ENCODE assay signal across 12 mouse cellular contexts in genomic region chrX:13245027-13245426, GRCm38 (mm10). TPM values are rescaled to one million over a fixed set of nuclear protein-coding genes. Genes with fewer than 3 reads are reported as not detected.
DNase-seq lines count a peak whose midpoint lies in the region; ATAC-seq and TF ChIP-seq lines count a peak whose summit lies in the region.
"Had no signal": no experiment of that assay in that cellular context is flagged by ENCODE, and none has a peak within 500 bp of the region (broad histone marks: within the 10 kb centered on the region; RNA-seq: fewer than 3 reads in every experiment).

No protein-coding gene starts in this region.

- peaks cover 28% of the 10 kb centered on the region for H3K27me3 ChIP-seq in heart, embryonic 15.5 days
- H3K27me3 ChIP-seq in limb, embryonic 10.5 days (ENCODE audit: low read depth, poor library complexity, severe bottlenecking) = peaks cover 83% of the 10 kb centered on the region
- H3K27me3 ChIP-seq in stomach, postnatal 0 days (ENCODE audit: control insufficient read depth, insufficient read depth, low read length) = no peaks in the 10 kb centered on the region

- H3K9ac ChIP-seq in heart, embryonic 15.5 days = no peak overlapping the region
- H3K9ac ChIP-seq in stomach, postnatal 0 days (ENCODE audit: low read length) = no peak overlapping the region
- H3K9ac ChIP-seq: forebrain, postnatal 0 days had no signal

- no peak overlapping the region for H3K4me3 ChIP-seq in heart, embryonic 15.5 days
- H3K4me3 ChIP-seq in limb, embryonic 10.5 days = no peak overlapping the region
- no peak overlapping the region for H3K4me3 ChIP-seq in stomach, postnatal 0 days (ENCODE audit: low read depth, low read length)

- ATAC-seq in heart, embryonic 15.5 days (replicated peaks; ENCODE audit: insufficient number of reproducible peaks, insufficient read depth, low FRiP score, low read depth) = no peak
- ATAC-seq in stomach, postnatal 0 days (ENCODE audit: low FRiP score, low TSS enrichment) = peak; percentile 41; the same call in 1 of the 2 replicates
- ATAC-seq in megakaryocyte, adult 5-6 weeks (ENCODE audit: poor library complexity, severe bottlenecking) = no peak
- ATAC-seq: forebrain, postnatal 0 days; Patski had no signal

- H3K4me1 ChIP-seq in heart, embryonic 15.5 days (replicated peaks) = peaks cover 2% of the 10 kb centered on the region; the same call in 1 of the 2 replicates
- H3K4me1 ChIP-seq in limb, embryonic 10.5 days = peaks cover 19% of the 10 kb centered on the region
- no peaks in the 10 kb centered on the region for H3K4me1 ChIP-seq in stomach, postnatal 0 days (replicated peaks; ENCODE audit: control insufficient read depth, insufficient read depth)

- H3K9me3 ChIP-seq in heart, embryonic 15.5 days (replicated peaks) = no peaks in the 10 kb centered on the region
- no peaks in the 10 kb centered on the region for H3K9me3 ChIP-seq in limb, embryonic 10.5 days (replicated peaks)
- H3K9me3 ChIP-seq in stomach, postnatal 0 days (ENCODE audit: control insufficient read depth, low read length) = no peaks in the 10 kb centered on the region

- no peak for TF ChIP-seq EP300 in stomach, postnatal 0 days (optimal IDR thresholded peaks at IDR 0.05)

- TF ChIP-seq CTCF in stomach, postnatal 0 days (IDR thresholded peaks at IDR 0.05; ENCODE audit: low read depth) = no peak

- H3K36me3 ChIP-seq in heart, embryonic 15.5 days = no peaks in the 10 kb centered on the region
- H3K36me3 ChIP-seq in limb, embryonic 10.5 days = no peaks in the 10 kb centered on the region
- H3K36me3 ChIP-seq in stomach, postnatal 0 days (ENCODE audit: control insufficient read depth, insufficient read depth, low read length) = no peaks in the 10 kb centered on the region

- DNase-seq in lung, adult 18-20 months = peak; percentile 29 to 67
- DNase-seq in lung, postnatal 14 days = no peak
- DNase-seq in limb, embryonic 10.5 days (ENCODE audit: low spot score) = no peak
- DNase-seq in stomach, postnatal 0 days (ENCODE audit: low spot score) = peak; percentile 41
- no peak for DNase-seq in gastrocnemius, postnatal 4 days (ENCODE audit: low spot score in 2 of 2)
- no peak for DNase-seq in spleen, postnatal 36 days (ENCODE audit: low spot score in 2 of 2)
- DNase-seq: cerebellum, postnatal 10 days; forebrain, postnatal 0 days; layer of hippocampus, adult 9-11 months had no signal

- WGBS in heart, embryonic 15.5 days = 59% methylated on average over 3 of the region's 3 CpGs
- 67% methylated on average over 3 of the region's 3 CpGs for WGBS in limb, embryonic 10.5 days
- 40% methylated on average over 3 of the region's 3 CpGs for WGBS in stomach, postnatal 0 days

- no peak overlapping the region for H3K4me2 ChIP-seq in heart, embryonic 15.5 days
- no peak overlapping the region for H3K4me2 ChIP-seq in stomach, postnatal 0 days (replicated peaks; ENCODE audit: low read depth)

- H3K27ac ChIP-seq in heart, embryonic 15.5 days = 0 out of 2 replicates have a peak overlapping the region, but pooled peaks have one; percentile 12
- 0 out of 2 replicates have a peak overlapping the region, but pooled peaks have one; percentile 19 for H3K27ac ChIP-seq in limb, embryonic 10.5 days
- peak overlapping the region; percentile 18; the same call in 1 of the 2 replicates for H3K27ac ChIP-seq in stomach, postnatal 0 days (replicated peaks)

RNA-seq across cellular contexts. Expression of gene Ddx3x, which starts 35.7 kb away (rescaled TPM):
- polyA plus RNA-seq in heart, embryonic 15.5 days (2015; fragmentation: Nextera tagmentation; extraction: Ambion mirVana) = 68.6 and 79.6 TPM in 2 replicates
- 156 and 178 TPM in 2 replicates for polyA plus RNA-seq in limb, embryonic 10.5 days (2016; fragmentation: Nextera tagmentation; extraction: Ambion mirVana)
- polyA plus RNA-seq in stomach, postnatal 0 days (2015; fragmentation: Nextera tagmentation; extraction: Ambion mirVana) = 73.9 and 74.3 TPM in 2 replicates
- 100 to 1,000 TPM; 126 to 144 TPM for total RNA-seq in gastrocnemius, postnatal 4 days (2021)
- total RNA-seq in megakaryocyte, adult 5-6 weeks (2015) = 177 and 179 TPM in 2 replicates
- total RNA-seq in megakaryocyte, adult 5-6 weeks (2017) = 384 and 435 TPM in 2 replicates

Comparison
In these comparisons a context has a peak if more than half of its experiments do, and no peak if none do; other contexts are left out.
1. DNase-seq: peak in lung, adult 18-20 months (2 of 2) and stomach, postnatal 0 days (single experiment); none in lung, postnatal 14 days (single experiment), limb, embryonic 10.5 days (single experiment), gastrocnemius, postnatal 4 days (0 of 2) and spleen, postnatal 36 days (0 of 2).
2. Peak in every context shown above with its lines, with median percentiles within 50 percentile points of each other: H3K27ac ChIP-seq.